ENCODE assay signal across 10 mouse cellular contexts in genomic region chr17:24000404-24000803, GRCm38 (mm10). TPM values are rescaled to one million over a fixed set of nuclear protein-coding genes. Genes with fewer than 3 reads are reported as not detected.
DNase-seq lines count a peak whose midpoint lies in the region; ATAC-seq lines count a peak whose summit lies in the region.
"Had no signal": no experiment of that assay in that cellular context is flagged by ENCODE, and none has a peak within 500 bp of the region (broad histone marks: within the 10 kb centered on the region; RNA-seq: fewer than 3 reads in every experiment).

No protein-coding gene starts in this region.

- no peak overlapping the region for H3K27ac ChIP-seq in heart, embryonic 12.5 days (ENCODE audit: poor library complexity, severe bottlenecking)
- no peak overlapping the region for H3K27ac ChIP-seq in midbrain, embryonic 16.5 days (ENCODE audit: low read length)
- H3K27ac ChIP-seq: midbrain, embryonic 12.5 days had no signal

- H3K9me3 ChIP-seq in heart, embryonic 12.5 days (replicated peaks) = no peaks in the 10 kb centered on the region; the same call in 1 of the 2 replicates
- H3K9me3 ChIP-seq in midbrain, embryonic 16.5 days (replicated peaks; ENCODE audit: control insufficient read depth, low read length, poor library complexity, severe bottlenecking) = no peaks in the 10 kb centered on the region
- H3K9me3 ChIP-seq: midbrain, embryonic 12.5 days had no signal

- no peak overlapping the region for H3K4me2 ChIP-seq in heart, embryonic 12.5 days
- no peak overlapping the region for H3K4me2 ChIP-seq in midbrain, embryonic 16.5 days (ENCODE audit: low read length)
- H3K4me2 ChIP-seq: midbrain, embryonic 12.5 days had no signal

- peak; percentile 33; the same call in 1 of the 2 replicates for ATAC-seq in heart, embryonic 12.5 days (ENCODE audit: insufficient number of reproducible peaks, low FRiP score)
- ATAC-seq in midbrain, embryonic 16.5 days = no peak

- H3K9ac ChIP-seq in heart, embryonic 12.5 days = no peak overlapping the region
- no peak overlapping the region for H3K9ac ChIP-seq in midbrain, embryonic 16.5 days (ENCODE audit: low read depth, low read length)
- H3K9ac ChIP-seq: midbrain, embryonic 12.5 days had no signal

- H3K4me3 ChIP-seq in heart, embryonic 12.5 days = no peak overlapping the region
- no peak overlapping the region for H3K4me3 ChIP-seq in midbrain, embryonic 16.5 days (ENCODE audit: low read depth, low read length)
- H3K4me3 ChIP-seq: erythroblast, embryonic 14.5 days; midbrain, embryonic 12.5 days had no signal

- peaks cover 25% of the 10 kb centered on the region; the same call in 1 of the 2 replicates for H3K27me3 ChIP-seq in heart, embryonic 12.5 days (replicated peaks)
- no peaks in the 10 kb centered on the region for H3K27me3 ChIP-seq in midbrain, embryonic 16.5 days (ENCODE audit: control insufficient read depth, insufficient read depth, low read depth, low read length)

- WGBS in heart, embryonic 12.5 days = 9% methylated on average over 5 of the region's 5 CpGs
- 70% methylated on average over 5 of the region's 5 CpGs for WGBS in midbrain, embryonic 16.5 days

- peak; percentile 95 for DNase-seq in 3134 (ENCODE audit: extremely low read depth, insufficient read length, low spot score)
- DNase-seq in adrenal gland, adult 8-10 months = peak; percentile 42
- DNase-seq in left cerebral cortex, adult 18-20 months (ENCODE audit: low spot score in 2 of 2) = peak; percentile 86 to 91
- DNase-seq in telencephalon, adult 2 months (ENCODE audit: low read depth, low spot score) = peak; percentile 62
- no peak for DNase-seq in spleen, postnatal 10 days (ENCODE audit: low spot score in 2 of 2)
- DNase-seq in yolk sac, embryonic 10.5 days (ENCODE audit: low spot score) = no peak

- peaks cover 17% of the 10 kb centered on the region for H3K4me1 ChIP-seq in heart, embryonic 12.5 days (replicated peaks)
- H3K4me1 ChIP-seq in midbrain, embryonic 16.5 days (ENCODE audit: control insufficient read depth, insufficient read depth, low read length) = no peaks in the 10 kb centered on the region
- H3K4me1 ChIP-seq: midbrain, embryonic 12.5 days had no signal

- H3K36me3 ChIP-seq in heart, embryonic 12.5 days = no peaks in the 10 kb centered on the region
- no peaks in the 10 kb centered on the region for H3K36me3 ChIP-seq in midbrain, embryonic 16.5 days (ENCODE audit: control insufficient read depth, insufficient read depth, low read length)
- H3K36me3 ChIP-seq: midbrain, embryonic 12.5 days had no signal

RNA-seq across cellular contexts. Expression of gene Prss22, which starts 2.5 kb away (rescaled TPM):
- not detected for total RNA-seq in adrenal gland, adult 8-10 months (2022)
- 0.29 TPM in 1 of 2 replicates, not detected in the other for polyA plus RNA-seq in heart, embryonic 12.5 days (2016; fragmentation: Nextera tagmentation; extraction: Ambion mirVana)
- total RNA-seq in left cerebral cortex, adult 18-20 months (2021) = 1 to 10 TPM; 1.5 to 2.0 TPM
- not detected in 2 replicates for polyA plus RNA-seq in midbrain, embryonic 16.5 days (2015; fragmentation: Nextera tagmentation; extraction: Ambion mirVana)
- polyA plus RNA-seq: midbrain, embryonic 12.5 days had no signal

RNA-seq across cellular contexts. Expression of gene Prss30, which starts 20.0 kb away (rescaled TPM):
- under 1 TPM in 3 of 4 experiments, not detected in 1; 0.19 to 0.41 (median 0.31) TPM for total RNA-seq in adrenal gland, adult 8-10 months (2022)
- not detected in 2 replicates for polyA plus RNA-seq in heart, embryonic 12.5 days (2016; fragmentation: Nextera tagmentation; extraction: Ambion mirVana)
- under 1 TPM in 1 of 2 experiments, not detected in 1; 0.45 TPM for total RNA-seq in left cerebral cortex, adult 18-20 months (2021)
- 0.24 TPM in 1 of 2 replicates, not detected in the other for polyA plus RNA-seq in midbrain, embryonic 16.5 days (2015; fragmentation: Nextera tagmentation; extraction: Ambion mirVana)
- polyA plus RNA-seq: erythroblast, embryonic 14.5 days; midbrain, embryonic 12.5 days had no signal

RNA-seq across cellular contexts. Expression of gene Prss27, which starts 37.5 kb away (rescaled TPM):
- under 1 TPM in 1 of 4 experiments, not detected in 3; 0.70 TPM for total RNA-seq in adrenal gland, adult 8-10 months (2022)
- polyA plus RNA-seq in heart, embryonic 12.5 days (2016; fragmentation: Nextera tagmentation; extraction: Ambion mirVana) = 0.35 and 0.41 TPM in 2 replicates
- total RNA-seq in left cerebral cortex, adult 18-20 months (2021) = not detected
- 0.19 and 0.27 TPM in 2 replicates for polyA plus RNA-seq in midbrain, embryonic 16.5 days (2015; fragmentation: Nextera tagmentation; extraction: Ambion mirVana)
- polyA plus RNA-seq: erythroblast, embryonic 14.5 days had no signal

RNA-seq across cellular contexts. Expression of gene Sbpl, which starts 45.3 kb away (rescaled TPM):
- total RNA-seq in adrenal gland, adult 8-10 months (2022) = not detected
- not detected in 2 replicates for polyA plus RNA-seq in heart, embryonic 12.5 days (2016; fragmentation: Nextera tagmentation; extraction: Ambion mirVana)
- total RNA-seq in left cerebral cortex, adult 18-20 months (2021) = not detected
- polyA plus RNA-seq in midbrain, embryonic 16.5 days (2015; fragmentation: Nextera tagmentation; extraction: Ambion mirVana) = not detected in 2 replicates
- polyA plus RNA-seq: erythroblast, embryonic 14.5 days; midbrain, embryonic 12.5 days had no signal

RNA-seq across cellular contexts. Expression of gene Sbp, which starts 58.9 kb away (rescaled TPM):
- total RNA-seq in adrenal gland, adult 8-10 months (2022) = not detected
- not detected in 2 replicates for polyA plus RNA-seq in heart, embryonic 12.5 days (2016; fragmentation: Nextera tagmentation; extraction: Ambion mirVana)
- total RNA-seq in left cerebral cortex, adult 18-20 months (2021) = not detected
- not detected in 2 replicates for polyA plus RNA-seq in midbrain, embryonic 16.5 days (2015; fragmentation: Nextera tagmentation; extraction: Ambion mirVana)
- polyA plus RNA-seq: erythroblast, embryonic 14.5 days; midbrain, embryonic 12.5 days had no signal

Comparison
In these comparisons a context has a peak if more than half of its experiments do, and no peak if none do; other contexts are left out.
1. DNase-seq: peak in 3134 (single experiment), adrenal gland, adult 8-10 months (single experiment), left cerebral cortex, adult 18-20 months (2 of 2) and telencephalon, adult 2 months (single experiment); none in spleen, postnatal 10 days (0 of 2) and yolk sac, embryonic 10.5 days (single experiment).